Mouse (Mus musculus): Measurements from ENCODE around the gene Rfx5.
"Not testable (repeated sequence)": the region's sequence is repeated elsewhere in the genome, so short reads cannot be mapped to it uniquely, and the experiment has no call there.

The Rfx5 gene

DNA sequence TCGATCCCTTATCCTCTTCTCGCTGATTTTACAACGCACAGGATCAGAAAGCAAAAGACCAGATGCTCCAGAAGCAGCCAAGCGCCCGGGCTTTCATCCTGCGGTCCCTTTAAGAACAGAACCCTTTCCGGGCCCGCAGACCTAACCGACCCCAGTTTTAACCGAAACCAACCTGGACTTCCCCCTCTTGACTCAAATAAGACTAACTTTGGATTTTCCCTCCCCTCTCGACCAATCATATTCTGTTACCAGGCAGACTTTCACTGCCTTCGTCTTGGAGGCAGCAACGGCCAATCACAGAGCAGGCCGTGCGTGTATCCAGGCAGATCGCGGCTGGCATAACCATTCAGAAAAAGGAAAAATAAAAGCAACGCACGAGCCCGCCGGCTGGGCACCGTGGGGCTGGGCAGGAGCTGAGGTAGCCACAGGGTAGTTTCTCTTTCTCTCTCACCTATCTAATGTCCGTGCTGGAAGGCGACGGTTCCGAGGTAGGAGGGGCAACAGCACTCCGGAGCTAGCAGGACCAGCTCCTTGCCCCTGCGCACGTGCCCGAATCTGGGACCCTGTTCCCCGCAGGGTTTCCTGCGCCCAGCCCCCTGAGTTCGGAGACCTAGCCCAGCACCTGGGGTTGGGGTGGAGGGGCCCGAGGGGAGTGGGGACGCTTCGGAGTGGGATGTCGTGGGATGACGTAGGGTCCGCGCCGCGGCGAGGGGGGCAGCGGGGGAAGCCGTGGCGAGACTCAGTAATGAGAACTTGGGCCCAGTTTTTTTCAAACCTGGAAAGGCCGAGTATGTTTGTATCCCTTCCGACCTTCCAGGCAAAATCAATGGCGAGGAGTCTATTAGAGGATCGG is at the start of gene Rfx5:
TSS of gene Rfx5 (plus strand) at position 312 of the 853 bp plus-strand sequence.
- ATAC-seq (ENCODE audit: insufficient number of reproducible peaks, low FRiP score, low TSS enrichment), result peak; percentile 94

DNA sequence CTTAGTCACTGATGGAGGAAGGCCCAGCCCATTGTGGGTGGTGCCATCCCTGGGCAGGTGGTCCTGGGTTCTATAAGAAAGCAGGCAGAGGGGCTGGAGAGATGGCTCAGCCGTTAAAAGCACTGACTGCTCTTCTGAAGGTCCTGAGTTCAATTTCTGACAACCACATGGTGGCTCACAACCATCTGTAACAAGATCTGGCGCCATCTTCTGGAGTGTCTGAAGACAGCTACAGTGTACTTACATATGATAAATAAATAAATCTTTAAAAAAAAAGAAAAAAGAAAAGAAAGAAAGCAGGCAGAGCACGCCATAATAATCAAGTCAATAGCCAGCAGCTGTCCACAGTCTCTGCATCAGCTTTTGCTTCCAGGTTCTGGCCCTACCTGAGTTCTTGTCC is 49.1 kb upstream of the Rfx5 start:
- ATAC-seq (ENCODE audit: insufficient number of reproducible peaks, low FRiP score, low TSS enrichment), result not testable (repeated sequence)

DNA sequence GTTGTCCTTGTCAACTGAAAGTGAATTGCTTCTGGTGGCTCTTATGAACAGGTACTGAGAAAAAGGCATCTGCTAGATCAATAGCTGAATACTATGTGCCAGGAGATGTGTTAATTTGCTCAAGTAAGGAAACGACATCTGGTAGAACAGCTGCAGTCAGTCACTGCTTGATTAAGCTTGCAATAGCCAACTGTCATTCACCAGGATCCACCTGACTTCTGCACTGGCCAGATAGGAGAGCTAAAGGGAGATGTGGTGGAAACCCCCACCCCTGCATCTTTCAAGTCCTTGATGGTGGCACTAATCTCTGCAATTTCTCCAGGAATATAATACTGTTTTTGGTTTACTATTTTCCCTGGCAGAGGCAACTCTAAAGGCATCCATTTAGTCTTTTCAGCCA is 47.4 kb upstream of the Rfx5 start:
- ATAC-seq (ENCODE audit: insufficient number of reproducible peaks, low FRiP score, low TSS enrichment), result no peak

DNA sequence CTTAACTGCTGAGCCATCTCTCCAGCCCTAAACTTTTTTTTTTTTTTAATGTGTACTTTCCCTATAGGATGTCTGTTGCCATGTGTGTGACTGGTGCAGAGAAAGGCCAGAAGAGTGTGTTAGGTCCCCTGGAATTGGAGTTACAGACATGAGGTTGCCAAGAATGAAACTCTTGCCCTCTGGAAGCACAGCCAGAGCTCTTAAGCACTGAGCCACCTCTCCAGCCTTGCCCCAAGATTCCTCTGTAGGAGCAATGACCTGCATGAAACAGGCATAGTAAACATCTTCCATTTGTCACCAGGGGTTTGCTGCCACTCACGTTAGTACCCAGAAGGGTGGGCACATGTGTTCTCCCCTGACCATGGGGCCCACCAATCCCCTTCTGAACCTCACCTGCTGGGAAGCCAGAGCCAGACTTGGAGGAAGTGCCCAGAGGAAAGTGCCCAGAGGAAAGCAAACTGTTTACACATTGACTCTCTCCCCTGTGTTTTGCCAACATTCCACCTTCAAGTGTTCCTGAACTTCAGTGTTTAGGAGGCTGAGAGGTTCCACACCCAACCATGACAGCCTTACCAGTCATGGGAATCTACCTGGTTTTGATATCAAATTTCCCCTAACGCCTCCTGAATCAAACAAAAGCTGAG is 42.7 kb upstream of the Rfx5 start:
- no peak for ATAC-seq (ENCODE audit: insufficient number of reproducible peaks, low FRiP score, low TSS enrichment)

DNA sequence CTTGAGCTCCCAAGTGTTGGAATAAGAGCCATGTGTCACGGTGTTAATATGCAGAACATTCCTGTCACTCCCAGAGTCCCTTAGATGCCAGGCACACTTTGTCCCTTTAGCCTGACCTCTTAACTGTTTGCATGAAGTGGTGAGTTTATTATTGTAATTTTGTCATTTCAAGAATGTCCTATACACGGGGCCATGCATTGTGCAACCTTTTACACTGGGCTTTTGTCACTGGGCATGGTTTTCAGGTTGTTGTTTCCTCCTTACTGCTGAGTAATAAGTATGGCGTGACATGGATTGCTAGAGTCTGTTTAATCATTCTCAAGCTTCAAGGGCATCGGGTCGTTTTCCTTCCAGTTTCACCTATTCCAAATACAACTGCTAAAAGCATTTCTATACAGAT is 40.1 kb upstream of the Rfx5 start:
- ATAC-seq (ENCODE audit: insufficient number of reproducible peaks, low FRiP score, low TSS enrichment), result no peak

DNA sequence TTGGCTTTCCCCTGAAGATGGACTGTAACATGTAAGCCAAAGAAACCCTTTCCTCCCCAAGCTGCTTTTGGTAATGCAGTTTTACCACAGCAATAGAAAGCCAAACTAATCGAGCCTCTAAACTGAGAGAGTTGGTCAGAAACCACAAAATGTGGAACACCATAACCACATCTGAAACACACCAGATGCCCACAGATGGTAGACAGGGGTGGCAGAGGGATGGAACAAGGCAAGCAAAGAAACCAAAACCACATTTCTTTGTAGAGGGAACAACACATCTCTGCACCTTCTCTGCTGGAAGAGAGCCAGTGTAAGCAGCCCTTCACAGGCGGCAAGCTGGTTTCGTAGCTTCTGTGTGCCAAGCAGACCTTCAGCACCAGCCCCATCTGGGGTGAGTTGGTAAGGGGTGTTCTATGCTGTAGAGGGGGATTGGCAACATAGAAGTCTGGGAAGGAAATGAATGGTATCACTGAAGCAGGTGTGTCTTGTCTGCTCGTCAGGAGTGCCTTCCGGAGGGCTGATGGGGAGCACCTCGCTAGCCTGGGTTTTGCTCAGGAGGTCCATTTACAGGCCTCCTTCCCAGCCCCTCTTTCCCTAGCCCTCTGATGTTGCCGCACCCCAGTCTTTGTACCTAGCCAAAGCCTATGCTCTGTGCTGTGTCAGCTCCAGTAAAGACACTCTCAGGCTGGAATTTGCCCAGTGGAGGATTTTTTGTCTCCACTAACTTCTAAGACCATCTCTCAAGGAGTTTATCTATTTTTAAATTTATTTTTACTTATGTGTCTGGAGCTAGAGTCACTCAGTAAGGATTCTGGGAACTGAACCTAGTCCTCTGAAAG is 37.8 kb upstream of the Rfx5 start:
- ATAC-seq (ENCODE audit: insufficient number of reproducible peaks, low FRiP score, low TSS enrichment), result no peak

DNA sequence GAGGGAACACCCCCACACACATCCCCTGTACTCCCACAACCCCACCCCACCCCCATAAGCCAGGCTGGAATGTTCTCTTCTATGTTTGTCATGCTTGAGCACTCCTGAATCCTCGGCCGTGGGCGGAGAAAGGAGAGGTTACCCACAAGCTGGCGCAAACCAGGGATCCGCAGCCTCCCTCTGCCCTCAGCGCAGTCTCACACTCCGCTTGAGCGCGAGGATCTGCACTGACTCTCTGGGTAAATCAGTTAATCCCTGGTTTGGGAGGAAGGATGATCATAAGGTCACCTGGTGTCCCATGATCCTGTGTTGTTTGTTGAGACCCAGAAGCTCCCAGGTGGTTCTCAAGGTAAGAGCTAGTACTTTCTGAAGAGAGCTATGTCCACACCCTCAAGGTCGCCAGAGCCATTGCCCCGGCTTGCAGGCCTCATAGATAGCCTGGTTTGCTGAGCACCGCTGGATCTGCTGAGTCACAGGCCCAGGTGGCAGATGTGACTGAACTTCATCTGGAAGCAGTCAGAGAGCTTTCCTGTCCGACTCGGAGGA is 36.0 kb upstream of the Rfx5 start:
- ATAC-seq (ENCODE audit: insufficient number of reproducible peaks, low FRiP score, low TSS enrichment), result no peak

DNA sequence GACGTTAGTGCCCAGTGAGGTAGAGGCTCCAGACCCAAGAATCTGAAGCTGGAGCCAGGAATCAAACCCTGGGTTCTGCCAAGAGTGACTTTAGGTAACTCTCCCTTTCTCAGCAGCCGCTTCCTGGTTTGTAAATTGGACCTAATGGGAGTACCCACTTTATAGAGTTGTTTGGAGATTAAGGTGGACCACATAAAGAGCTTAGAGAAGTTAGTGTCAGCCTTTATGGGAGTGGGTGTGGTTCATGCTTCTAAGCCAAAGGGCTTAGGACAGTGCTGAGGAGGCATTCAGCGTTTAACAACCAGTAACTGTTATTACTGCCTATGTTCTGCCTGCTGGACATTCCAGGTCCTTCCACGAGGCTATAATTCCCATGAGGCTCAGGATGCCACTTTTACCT is 35.0 kb upstream of the Rfx5 start:
- no peak for ATAC-seq (ENCODE audit: insufficient number of reproducible peaks, low FRiP score, low TSS enrichment)

DNA sequence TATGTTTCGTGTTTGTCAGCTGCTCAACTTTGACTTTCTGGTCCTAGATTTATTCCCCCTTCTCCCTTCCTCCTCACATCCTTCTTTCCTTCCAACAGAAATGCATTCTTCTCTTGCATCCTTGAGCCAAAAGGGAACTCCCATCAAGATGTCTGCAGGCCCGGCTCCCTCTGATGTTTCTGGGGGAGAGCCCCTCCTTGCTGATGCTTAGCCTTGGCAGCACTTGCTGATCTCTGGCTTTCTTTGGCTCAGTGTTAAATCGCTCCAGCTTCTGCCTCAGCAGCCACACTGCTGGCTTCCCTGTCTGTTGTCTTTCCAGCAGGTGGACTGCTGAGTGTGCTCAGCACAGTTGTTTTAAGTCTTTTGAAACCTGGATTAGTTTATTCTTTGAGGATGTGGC is 32.8 kb upstream of the Rfx5 start:
- ATAC-seq (ENCODE audit: insufficient number of reproducible peaks, low FRiP score, low TSS enrichment), result no peak

DNA sequence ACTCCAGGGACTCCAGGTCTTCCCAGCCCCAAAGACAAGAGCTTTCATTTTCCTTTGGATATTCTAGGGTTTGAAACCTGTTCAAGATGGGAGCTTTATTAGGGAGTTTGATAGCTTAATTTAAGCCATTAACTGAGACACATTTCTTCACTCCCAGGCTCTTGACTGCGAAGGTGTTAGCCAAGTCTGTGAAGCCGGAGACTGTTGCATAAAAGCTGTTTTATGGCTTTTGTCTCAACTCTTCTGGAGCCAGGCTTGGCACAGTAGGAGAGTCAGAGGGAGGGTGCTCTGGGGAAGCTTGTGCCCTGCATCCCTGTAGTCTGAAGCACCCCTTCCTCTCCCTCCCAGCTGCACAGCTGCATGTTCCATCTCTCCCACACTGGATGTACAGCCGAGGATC is 31.5 kb upstream of the Rfx5 start:
- no peak for ATAC-seq (ENCODE audit: insufficient number of reproducible peaks, low FRiP score, low TSS enrichment)

DNA sequence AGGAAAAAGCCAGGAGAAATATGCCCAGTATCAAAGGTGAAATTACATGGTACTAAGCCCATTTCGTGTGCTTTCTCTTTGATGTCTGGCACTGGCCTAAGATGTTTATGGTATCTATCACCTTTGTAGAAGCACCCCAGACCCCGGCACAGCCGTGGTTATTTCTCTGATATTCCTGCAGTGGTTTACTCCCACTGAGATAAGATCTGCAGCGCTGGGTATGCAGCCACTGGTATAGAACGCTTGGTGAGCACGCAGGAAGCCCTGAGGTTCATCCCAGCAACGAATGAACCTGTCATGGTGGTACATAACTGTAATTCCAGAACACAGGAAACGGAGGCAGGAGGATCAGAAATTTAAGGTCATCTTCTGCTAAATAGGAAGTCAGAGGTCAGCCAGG is 29.2 kb upstream of the Rfx5 start:
- no peak for ATAC-seq (ENCODE audit: insufficient number of reproducible peaks, low FRiP score, low TSS enrichment)

DNA sequence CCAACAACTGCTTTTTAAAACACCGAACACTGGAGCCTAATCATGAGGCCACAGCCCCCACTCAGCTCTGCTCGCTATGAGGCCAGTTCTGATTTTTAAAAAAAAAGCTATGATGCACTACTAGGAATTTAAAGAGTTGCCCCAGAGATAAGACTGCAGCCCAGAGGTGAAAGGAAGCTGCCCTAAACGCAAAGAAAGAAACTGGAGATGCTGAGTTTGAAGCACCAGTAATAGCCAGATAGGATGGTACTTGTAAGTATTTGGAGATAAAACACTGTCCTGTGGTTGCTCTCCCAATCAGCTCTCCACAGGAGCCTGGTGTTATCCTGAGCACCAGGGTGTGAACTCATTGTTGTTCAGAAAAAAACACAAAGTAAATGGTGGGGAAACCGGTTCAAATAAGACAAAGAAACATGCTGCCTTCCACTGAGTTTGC is 27.6 kb upstream of the Rfx5 start:
- not testable (repeated sequence) for ATAC-seq (ENCODE audit: insufficient number of reproducible peaks, low FRiP score, low TSS enrichment)

DNA sequence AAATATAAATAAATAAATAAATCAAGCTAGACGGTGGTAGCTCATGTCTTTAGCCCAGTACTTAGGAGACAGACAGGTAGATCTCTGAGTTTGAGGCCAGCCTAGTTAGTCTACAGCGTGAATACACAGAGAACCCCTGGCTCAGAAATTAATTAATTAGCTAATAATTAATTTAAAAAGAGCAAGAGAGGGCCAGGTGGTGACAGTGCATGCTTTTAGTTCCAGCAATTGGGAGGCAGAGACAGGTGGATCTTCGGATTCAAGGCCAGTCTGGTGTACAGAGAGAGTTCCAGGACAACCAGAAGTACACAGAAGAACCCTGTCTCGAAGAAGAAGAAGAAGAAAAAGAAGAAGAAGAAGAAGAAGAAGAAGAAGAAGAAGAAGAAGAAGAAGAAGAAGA is 24.9 kb upstream of the Rfx5 start:
- not testable (repeated sequence) for ATAC-seq (ENCODE audit: insufficient number of reproducible peaks, low FRiP score, low TSS enrichment)

DNA sequence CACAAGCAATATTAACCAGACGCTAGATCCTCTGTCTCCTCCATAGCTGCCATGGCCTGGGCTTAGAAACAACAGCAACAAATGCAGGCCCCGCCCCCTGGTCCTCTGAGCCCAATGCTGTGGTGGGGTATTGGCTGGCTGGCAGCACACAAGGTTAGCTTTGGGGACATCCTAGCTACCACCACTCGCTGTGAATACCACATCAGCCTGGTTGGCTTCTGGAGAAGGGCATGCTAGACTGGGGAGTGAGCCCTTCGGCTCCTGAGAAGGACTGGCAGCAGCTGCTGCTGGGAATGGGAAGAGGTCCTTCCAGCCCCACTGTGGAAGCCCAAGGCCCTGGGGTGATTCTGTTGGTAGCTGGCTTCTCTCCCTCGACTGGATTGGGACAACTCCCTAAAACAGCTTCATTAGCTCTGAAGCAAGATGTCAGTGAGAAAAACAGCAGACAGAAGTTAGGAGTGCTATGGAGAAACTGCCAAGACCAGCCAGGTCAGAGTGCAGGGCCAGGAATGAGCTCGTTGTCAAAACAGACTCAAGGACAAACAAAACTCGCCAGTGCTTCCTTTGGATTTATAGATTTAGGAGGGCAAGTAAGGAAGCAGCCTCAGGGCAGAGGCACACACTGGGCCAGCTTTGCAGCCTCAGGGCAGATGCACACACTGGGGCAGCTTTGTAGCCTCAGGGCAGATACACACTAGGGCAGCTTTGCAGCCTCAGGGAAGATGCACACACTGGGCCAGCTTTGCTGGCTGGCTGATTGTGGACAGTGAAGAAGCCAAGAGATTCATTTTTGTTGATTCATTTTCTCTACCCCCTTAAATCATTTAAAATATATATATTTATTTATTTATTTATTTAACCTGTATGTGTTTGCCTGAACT is 23.2 kb upstream of the Rfx5 start:
- not testable (repeated sequence) for ATAC-seq (ENCODE audit: insufficient number of reproducible peaks, low FRiP score, low TSS enrichment)

DNA sequence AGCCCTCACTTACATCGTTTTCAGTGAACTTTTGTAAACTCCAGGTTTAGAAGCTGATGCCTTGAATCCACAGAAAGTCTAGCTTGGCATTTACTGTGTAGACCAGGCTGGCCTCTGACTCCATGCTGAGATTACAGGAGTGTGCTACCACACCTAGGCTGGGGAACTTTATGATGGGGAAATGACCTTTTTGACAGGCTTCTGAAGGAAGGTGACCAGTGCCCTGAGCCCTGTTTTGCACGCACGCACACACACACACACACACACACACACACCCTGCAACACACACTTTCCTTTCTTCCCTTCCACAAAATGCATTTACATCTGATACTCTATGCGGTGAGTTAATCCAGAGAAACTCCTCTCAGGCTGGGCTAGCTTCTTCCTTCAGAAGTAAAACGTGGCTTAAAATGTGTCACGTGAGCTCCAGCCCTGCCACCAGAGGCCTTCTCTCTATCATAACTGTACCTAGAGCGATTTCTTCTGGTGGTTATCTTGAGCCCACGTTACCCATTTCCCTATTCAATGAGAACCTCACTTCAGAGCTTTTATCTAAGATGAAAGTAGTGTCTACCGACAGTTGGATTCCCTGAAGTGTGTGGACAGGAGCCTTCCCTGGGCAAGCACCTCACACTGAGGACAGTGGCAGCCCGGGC is 22.3 kb upstream of the Rfx5 start:
- ATAC-seq (ENCODE audit: insufficient number of reproducible peaks, low FRiP score, low TSS enrichment), result not testable (repeated sequence)

DNA sequence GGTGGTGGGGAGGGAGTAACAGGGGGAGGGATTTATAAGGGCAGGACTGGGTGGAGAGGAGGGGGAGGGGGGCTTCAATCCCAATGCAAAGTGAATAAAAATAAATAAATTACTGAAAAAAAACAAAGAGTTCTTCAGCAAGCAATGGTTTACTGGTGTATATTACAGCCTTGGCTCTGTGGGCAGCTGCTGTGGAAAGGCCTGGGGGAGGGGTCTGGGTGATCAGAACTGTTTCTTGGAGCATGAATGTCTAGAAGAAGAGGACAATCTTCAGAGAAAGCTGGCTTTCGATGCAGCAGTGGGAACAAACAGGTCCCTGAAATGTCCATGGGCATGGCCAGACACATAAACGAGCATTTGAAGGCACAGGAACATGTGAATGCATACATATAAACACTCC is 21.6 kb upstream of the Rfx5 start:
- not testable (repeated sequence) for ATAC-seq (ENCODE audit: insufficient number of reproducible peaks, low FRiP score, low TSS enrichment)

DNA sequence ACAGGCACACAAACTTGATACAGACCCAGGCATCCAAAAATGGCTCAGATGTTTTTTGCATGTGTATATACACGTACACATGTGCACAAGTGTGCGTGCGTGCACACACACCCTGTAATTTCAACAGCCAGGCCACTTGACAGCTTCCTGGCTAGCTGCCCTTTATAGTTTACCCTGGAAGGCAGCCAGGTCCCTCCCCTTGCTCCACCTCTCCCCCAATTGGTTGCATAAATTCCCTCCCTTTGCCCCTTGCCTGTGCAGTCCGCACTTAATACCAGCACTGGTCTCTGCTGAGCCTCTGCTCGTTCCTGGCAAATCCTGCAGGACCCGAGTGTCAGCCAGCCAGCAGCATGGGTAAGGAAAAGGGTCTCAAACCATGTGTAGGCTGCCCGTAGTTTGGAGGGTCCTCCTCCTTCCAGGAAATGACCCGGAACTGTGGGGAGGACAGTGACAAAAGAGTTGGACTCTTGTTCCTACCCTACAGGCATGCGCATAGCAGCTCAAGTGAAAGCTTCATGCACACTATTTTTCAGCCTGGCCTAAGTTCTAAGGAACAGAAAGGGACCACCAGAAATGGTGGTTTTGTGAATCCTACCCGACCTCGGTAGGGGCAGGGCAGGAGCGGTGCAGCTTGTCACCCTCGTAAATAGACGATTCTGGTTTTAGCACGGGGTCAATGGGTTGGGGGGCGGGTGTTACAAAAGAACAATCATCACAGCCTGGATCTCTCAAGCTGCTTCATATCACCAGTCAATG is 20.9 kb upstream of the Rfx5 start, which contains the start of gene Selenbp1:
TSS of gene Selenbp1 (plus strand) at position 248 of the 756 bp plus-strand sequence.
- no peak for ATAC-seq (ENCODE audit: insufficient number of reproducible peaks, low FRiP score, low TSS enrichment)

DNA sequence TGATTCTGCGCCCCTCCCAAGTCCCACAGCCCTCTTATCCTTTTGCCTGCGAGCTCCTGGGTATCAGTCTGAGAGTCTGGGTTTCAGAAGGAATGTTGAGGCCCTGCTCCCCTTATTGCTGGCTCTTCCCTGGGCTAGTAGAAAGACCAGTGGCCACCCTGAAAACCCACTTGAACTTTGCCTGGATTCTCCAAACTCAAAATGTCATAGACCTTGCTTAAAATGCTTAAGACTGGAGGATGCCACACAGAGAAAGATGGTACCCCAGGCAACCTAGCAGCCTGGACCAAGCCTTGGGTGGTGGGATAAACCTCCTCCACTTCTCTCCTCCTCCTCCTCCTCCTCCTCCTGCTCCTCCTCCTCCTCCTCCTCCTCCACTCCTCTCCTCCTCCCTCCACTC is 20.3 kb upstream of the Rfx5 start:
- ATAC-seq (ENCODE audit: insufficient number of reproducible peaks, low FRiP score, low TSS enrichment), result not testable (repeated sequence)
